Mouse (Mus musculus) central nervous system, embryonic 11.5 days (tissue): Measurements from ENCODE around the gene Brip1. TPM values are rescaled to one million over a fixed set of nuclear protein-coding genes. Genes with fewer than 3 reads are reported as not detected.

ENCODE experiments used
- polyA plus RNA-seq: library from polyadenylated mRNA; depleted of rRNA; stranded (reverse); fragments of >200 nt; gene quantifications from 2 replicates; pipeline ENCODE4 v1.2.3, GENCODE M21; 2012; rRNA removed

Brip1 gene
- polyA plus RNA-seq: 5.8 and 6.5 TPM in 2 replicates

GRCm38 (mm10) chr11:86201037-86201786, at the start of gene Brip1:
Gene Brip1, minus strand, starts transcription at chr11:86201193.

Other genes with a start within 250 kb of the Brip1 start
- 35.5 and 45.0 TPM in 2 replicates for gene Ints2, start 56.4 kb upstream of the Brip1 start, polyA plus RNA-seq
- gene Med13, start 156.4 kb upstream of the Brip1 start, polyA plus RNA-seq: 13.2 and 26.4 TPM in 2 replicates